Mouse (Mus musculus) kidney, adult 2 months (tissue): Measurements from ENCODE around the gene Sox5. TPM values are rescaled to one million over a fixed set of nuclear protein-coding genes. Genes with fewer than 3 reads are reported as not detected.

Experiments used
- DNase-seq: peaks from one replicate; pipeline ENCODE4 v3.0.0; 2021
- H3K27ac ChIP-seq: fragments of 200-500 bp; 2 replicates; pipeline ENCODE4 v1.5.1; 2012; ENCODE audit warnings: low read depth, low read length, control low read depth, inconsistent platforms; ENCODE audit not compliant: insufficient read depth
- H3K27me3 ChIP-seq: fragments of 200-500 bp; replicated peaks from 2 replicates; pipeline ENCODE4 v1.6.1; 2012; ENCODE audit warnings: mild to moderate bottlenecking, moderate library complexity, low read length, inconsistent platforms; ENCODE audit not compliant: control insufficient read depth, insufficient read depth
- H3K36me3 ChIP-seq: fragments of 200-500 bp; 2 replicates; pipeline ENCODE4 v1.6.1; 2012; ENCODE audit warnings: mild to moderate bottlenecking, moderate library complexity, low read length, inconsistent platforms; ENCODE audit not compliant: control insufficient read depth, insufficient read depth
- H3K4me1 ChIP-seq: fragments of 200-500 bp; 2 replicates; pipeline ENCODE4 v1.6.1; 2011; ENCODE audit warnings: low read length; ENCODE audit not compliant: control insufficient read depth, insufficient read depth
- H3K4me3 ChIP-seq: fragments of 200-500 bp; 2 replicates; pipeline ENCODE4 v1.5.1; 2011; ENCODE audit warnings: mild to moderate bottlenecking, low read depth, low read length, control low read depth; ENCODE audit not compliant: insufficient read depth
- CTCF ChIP-seq: fragments of 200-500 bp; conservative IDR thresholded peaks from 2 replicates; pipeline ENCODE4 v1.5.1; 2011; ENCODE audit warnings: low read depth, mild to moderate bottlenecking, control low read depth, low read length, moderate library complexity, mixed read lengths; ENCODE audit not compliant: insufficient read depth, insufficient read length
- POLR2A ChIP-seq: fragments of 200-500 bp; IDR thresholded peaks from one replicate; pipeline ENCODE4 v1.6.1; 2011; ENCODE audit warnings: low read depth, low read length, control low read depth
- WGBS: fragments of 180-500 bp; shearing (Covaris S2); methylation state at CpG from one replicate; pipeline ENCODE4 v1.1.7; 2018; 5-methylcytosine and 5-hydroxymethylcytosine counted together
- polyA plus RNA-seq: library from polyadenylated mRNA; depleted of rRNA; stranded (reverse); fragments of >200 nt; gene quantifications from 2 replicates; pipeline ENCODE4 v1.2.3, GENCODE M21; 2012

The Sox5 gene
- polyA plus RNA-seq, 1 experiment, result 2.9 TPM

DNA sequence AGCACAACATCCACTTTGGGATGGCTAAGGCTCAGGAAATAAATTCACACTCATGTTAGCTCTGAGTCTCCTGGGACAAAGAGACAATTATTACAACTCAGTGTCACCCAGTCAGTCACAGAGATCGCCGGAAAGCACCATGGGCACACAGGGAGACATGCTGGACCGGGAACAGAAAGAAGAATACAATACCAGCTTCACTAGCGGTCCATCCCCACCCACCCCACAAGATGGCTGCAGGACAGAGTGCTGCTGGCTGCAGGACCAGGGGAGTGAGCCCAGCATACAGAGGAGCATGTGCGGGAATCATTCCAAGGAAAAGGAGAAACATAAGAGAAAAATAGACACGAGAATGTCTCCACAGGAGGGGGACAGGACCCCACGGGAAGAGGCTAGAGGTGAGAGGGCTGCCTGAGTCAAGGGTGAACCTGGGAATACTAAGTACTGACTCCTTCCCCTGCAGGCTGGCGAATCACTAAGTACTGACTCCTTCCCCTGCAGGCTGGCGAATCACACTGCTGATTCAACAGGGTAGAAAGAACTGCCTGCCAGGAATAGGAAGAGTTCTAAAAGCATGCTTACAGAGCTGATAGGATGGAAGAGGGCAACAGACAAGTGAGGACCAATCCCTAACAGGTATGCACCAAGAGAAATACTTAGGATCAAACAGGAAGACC lies 813.9 kb downstream of the Sox5 start:
- WGBS, result 84% methylated on average over 9 of the region's 9 CpGs
- DNase-seq, result no peak
- no peak for TF ChIP-seq CTCF
- TF ChIP-seq POLR2A, result no peak

DNA sequence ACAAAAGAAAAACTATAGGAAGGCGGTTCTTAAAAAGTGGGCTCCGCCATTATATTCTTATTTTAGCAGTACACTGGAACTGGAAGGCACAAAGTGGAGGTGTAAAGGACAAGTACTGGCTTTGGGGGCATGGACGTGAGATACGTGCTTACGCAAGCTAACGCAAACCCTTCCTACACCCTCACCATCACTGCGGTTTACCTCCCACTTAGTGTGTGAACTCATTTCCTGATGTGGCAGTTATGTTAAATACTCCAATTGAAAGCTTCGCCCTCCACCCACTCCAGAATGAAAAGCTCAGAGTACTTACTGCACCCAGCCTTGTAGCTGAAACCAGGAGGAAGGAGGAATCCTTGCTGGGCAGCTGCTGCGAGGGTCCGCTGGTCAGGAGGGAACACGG lies 821.3 kb downstream of the Sox5 start:
- Histone ChIP-seq H3K36me3 (no peaks in the 10 kb centered on the region), H3K4me1 (no peaks in the 10 kb centered on the region), H3K4me3 (no peak overlapping the region), H3K27me3 (no peaks in the 10 kb centered on the region), H3K27ac (no peak overlapping the region)
- TF ChIP-seq POLR2A (no peak), CTCF (no peak)
- DNase-seq, result no peak
- 96% methylated on average over 11 of the region's 11 CpGs for WGBS

More for the DNA sequence above, 813.9 kb downstream of the Sox5 start:
- H3K4me1 ChIP-seq, result no peaks in the 10 kb centered on the region
- H3K27me3 ChIP-seq, result no peaks in the 10 kb centered on the region
- no peaks in the 10 kb centered on the region for H3K36me3 ChIP-seq
- H3K4me3 ChIP-seq, result no peak overlapping the region
- no peak overlapping the region for H3K27ac ChIP-seq

DNA sequence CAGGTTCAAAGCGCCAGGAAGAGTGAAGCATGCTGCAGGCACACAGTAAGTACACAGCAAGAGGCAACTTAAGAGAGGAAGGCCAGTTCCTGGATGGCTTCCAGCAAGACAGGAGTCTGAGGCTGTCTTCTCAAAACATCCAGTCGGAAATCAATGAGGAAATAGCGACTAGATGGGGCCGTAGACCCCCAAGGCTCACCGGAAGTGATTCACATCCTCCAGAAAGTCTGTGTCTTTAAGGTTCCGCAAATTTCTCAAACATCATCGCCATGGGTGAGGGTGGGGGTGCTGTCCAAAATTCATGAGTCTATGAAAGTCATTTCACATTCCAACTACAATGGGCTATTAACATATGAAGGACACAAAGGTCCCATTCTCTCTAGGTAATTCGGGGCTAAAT lies 821.7 kb downstream of the Sox5 start:
- Histone ChIP-seq H3K36me3 (no peaks in the 10 kb centered on the region), H3K4me3 (no peak overlapping the region), H3K27me3 (no peaks in the 10 kb centered on the region), H3K4me1 (no peaks in the 10 kb centered on the region), H3K27ac (no peak overlapping the region)
- DNase-seq, result no peak
- TF ChIP-seq CTCF (no peak), POLR2A (no peak)
- WGBS, result 90% methylated on average over 8 of the region's 8 CpGs

GRCm38 (mm10) chr6:143958372-143958771 lies 823.4 kb downstream of the Sox5 start:
- no peak for TF ChIP-seq POLR2A
- no peak for TF ChIP-seq CTCF
- 89% methylated on average over 7 of the region's 7 CpGs for WGBS
- no peak for DNase-seq
- Histone ChIP-seq H3K27me3 (no peaks in the 10 kb centered on the region), H3K36me3 (no peaks in the 10 kb centered on the region), H3K4me1 (no peaks in the 10 kb centered on the region), H3K27ac (no peak overlapping the region), H3K4me3 (no peak overlapping the region)

- DNase-seq, result no peak
- no peak overlapping the region for H3K4me3 ChIP-seq
- no peaks in the 10 kb centered on the region for H3K4me1 ChIP-seq
- no peaks in the 10 kb centered on the region for H3K36me3 ChIP-seq
- no peak overlapping the region for H3K27ac ChIP-seq
- no peaks in the 10 kb centered on the region for H3K27me3 ChIP-seq
- TF ChIP-seq CTCF (no peak), POLR2A (no peak)
- 84% methylated on average over 5 of the region's 5 CpGs for WGBS
These were observed 824.7 kb downstream of the Sox5 start for GRCm38 (mm10) chr6:143957063-143957462.

DNA sequence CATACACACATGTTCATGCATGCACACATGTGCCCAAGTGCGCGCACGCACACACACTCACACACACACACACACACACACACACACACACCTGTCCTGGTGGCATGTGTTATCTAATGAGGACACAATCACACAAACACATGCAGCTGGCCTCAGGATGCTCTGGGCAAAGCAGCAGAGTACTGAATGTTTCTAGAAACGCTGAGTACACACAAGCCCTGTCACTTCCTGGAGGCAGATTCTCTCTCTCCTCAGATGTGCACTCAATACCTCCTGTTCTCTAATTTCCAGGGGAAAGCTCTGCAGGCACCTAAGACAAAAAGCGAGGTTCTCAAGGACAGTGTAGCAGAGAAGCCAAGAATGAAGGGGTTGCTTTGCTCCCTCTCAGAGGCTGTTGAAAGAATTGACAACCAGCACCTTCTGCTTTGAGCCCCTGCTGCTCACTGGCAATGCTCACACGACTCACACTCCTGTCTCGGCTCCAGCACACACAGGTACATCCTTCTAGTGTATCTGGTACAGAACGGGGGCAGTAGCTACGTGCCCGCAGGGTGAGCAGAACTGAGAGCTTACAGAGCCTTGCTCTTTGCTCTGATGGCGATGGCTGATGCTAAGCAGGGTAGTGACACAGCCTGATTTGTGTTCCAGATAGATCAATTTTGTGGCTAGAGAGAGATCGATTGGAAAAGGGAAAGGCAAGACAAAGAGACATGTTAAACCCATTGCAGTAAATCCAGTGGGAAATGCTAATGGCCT lies 833.0 kb downstream of the Sox5 start:
- WGBS, result 81% methylated on average over 12 of the region's 12 CpGs
- no peaks in the 10 kb centered on the region for H3K27me3 ChIP-seq
- H3K27ac ChIP-seq, result no peak overlapping the region
- TF ChIP-seq CTCF (no peak), POLR2A (no peak)
- no peaks in the 10 kb centered on the region for H3K4me1 ChIP-seq
- no peaks in the 10 kb centered on the region for H3K36me3 ChIP-seq
- H3K4me3 ChIP-seq, result no peak overlapping the region
- DNase-seq, result no peak

DNA sequence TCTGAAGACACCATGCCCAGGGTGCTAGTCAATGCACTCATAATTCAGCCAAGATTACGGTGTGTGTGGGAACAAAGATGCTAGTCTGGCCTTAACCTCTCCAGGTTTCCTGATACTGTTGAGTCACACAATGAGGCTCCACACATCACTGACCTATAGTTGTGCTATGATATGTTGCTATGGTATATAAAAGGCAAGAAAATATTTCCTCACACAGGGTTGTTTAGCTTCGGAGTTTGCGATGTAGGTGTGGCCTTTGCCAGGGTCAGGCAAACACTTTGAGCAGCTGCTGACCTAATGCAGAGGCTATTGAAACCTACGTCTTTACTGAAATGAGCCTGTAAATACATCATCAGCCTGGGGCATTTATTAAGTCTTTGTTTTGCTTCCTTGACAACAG lies 833.7 kb downstream of the Sox5 start:
- Histone ChIP-seq H3K4me3 (no peak overlapping the region), H3K27ac (no peak overlapping the region), H3K4me1 (no peaks in the 10 kb centered on the region), H3K36me3 (no peaks in the 10 kb centered on the region), H3K27me3 (no peaks in the 10 kb centered on the region)
- no peak for DNase-seq
- WGBS, result 84% methylated on average over 4 of the region's 4 CpGs
- no peak for TF ChIP-seq CTCF
